Mouse (Mus musculus) myocyte (in vitro differentiated cells): Measurements from ENCODE around the gene Trmo. TPM values are rescaled to one million over a fixed set of nuclear protein-coding genes. Genes with fewer than 3 reads are reported as not detected.

Experiments used
- H3K27me3 ChIP-seq: one replicate; pipeline ENCODE4 v1.6.1; 2011; ENCODE audit not compliant: control insufficient read depth, insufficient read depth, insufficient read length
- H3K36me3 ChIP-seq: one replicate; pipeline ENCODE4 v1.6.1; 2011; ENCODE audit not compliant: control insufficient read depth, insufficient read depth
- H3K4me2 ChIP-seq: one replicate; pipeline ENCODE4 v1.6.1; 2011; ENCODE audit warnings: low read depth, control low read depth
- H3K4me3 ChIP-seq: one replicate; pipeline ENCODE4 v1.5.1; 2011; ENCODE audit warnings: mild to moderate bottlenecking, control low read depth, moderate library complexity
- H3K79me2 ChIP-seq: one replicate; pipeline ENCODE4 v1.6.1; 2011; ENCODE audit not compliant: control insufficient read depth, insufficient read depth
- H3ac ChIP-seq: one replicate; pipeline ENCODE4 v1.6.1; 2011; ENCODE audit not compliant: control insufficient read depth, insufficient read length
- CEBPB ChIP-seq: IDR thresholded peaks from 2 replicates; pipeline ENCODE4 v1.6.1; 2011; ENCODE audit warnings: mild to moderate bottlenecking, moderate library complexity; ENCODE audit not compliant: poor library complexity, insufficient read depth, severe bottlenecking
- E2F4 ChIP-seq: IDR thresholded peaks from one replicate; pipeline ENCODE4 v1.6.1; 2011; ENCODE audit warnings: mild to moderate bottlenecking, control low read depth, moderate library complexity; ENCODE audit not compliant: insufficient read depth
- MAX ChIP-seq: IDR thresholded peaks from one replicate; pipeline ENCODE4 v1.6.1; 2011; ENCODE audit warnings: low read depth, mild to moderate bottlenecking, control low read depth
- MYOD1 ChIP-seq, 3 experiments: IDR thresholded peaks; one replicate each; pipeline ENCODE4 v1.6.1; 2011; ENCODE audit warnings: control low read depth in 2 of 3, low read depth in 2 of 3, mild to moderate bottlenecking in 2 of 3, moderate library complexity in 1 of 3; ENCODE audit not compliant: insufficient read length in 2 of 3, control insufficient read depth in 1 of 3
- MYOG ChIP-seq, 3 experiments: IDR thresholded peaks; one replicate each; pipeline ENCODE4 v1.6.1; 2011; ENCODE audit warnings: control low read depth in 2 of 3, low read depth in 2 of 3, mild to moderate bottlenecking in 2 of 3; ENCODE audit not compliant: insufficient read length in 2 of 3, control insufficient read depth in 1 of 3, insufficient read depth in 1 of 3
- POLR2A ChIP-seq: IDR thresholded peaks from one replicate; pipeline ENCODE4 v1.6.1; 2011; ENCODE audit warnings: low read depth, mild to moderate bottlenecking, control low read depth, moderate library complexity; ENCODE audit not compliant: insufficient read length
- POLR2AphosphoS2 ChIP-seq: IDR thresholded peaks from one replicate; pipeline ENCODE4 v1.6.1; 2011; ENCODE audit warnings: low read depth, control low read depth; ENCODE audit not compliant: insufficient read length
- REST ChIP-seq: IDR thresholded peaks from one replicate; pipeline ENCODE4 v1.6.1; 2011; ENCODE audit warnings: mild to moderate bottlenecking, control low read depth, moderate library complexity; ENCODE audit not compliant: insufficient read depth, insufficient read length
- SRF ChIP-seq: IDR thresholded peaks from one replicate; pipeline ENCODE4 v1.6.1; 2011; ENCODE audit warnings: low read depth; ENCODE audit not compliant: control insufficient read depth, insufficient read length
- TCF12 ChIP-seq: IDR thresholded peaks from one replicate; pipeline ENCODE4 v1.6.1; 2011; ENCODE audit warnings: mild to moderate bottlenecking, control low read depth; ENCODE audit not compliant: poor library complexity, insufficient read depth, severe bottlenecking
- TCF3 ChIP-seq: IDR thresholded peaks from one replicate; pipeline ENCODE4 v1.6.1; 2011; ENCODE audit warnings: low read depth, control low read depth; ENCODE audit not compliant: insufficient read length
- USF1 ChIP-seq: IDR thresholded peaks from one replicate; pipeline ENCODE4 v1.6.1; 2011; ENCODE audit warnings: low read depth, mild to moderate bottlenecking, control low read depth, moderate library complexity
- polyA plus RNA-seq: library from polyadenylated mRNA; unstranded; fragments of >200 nt; fragmentation: generic; extraction: Trizol; gene quantifications from one replicate; pipeline ENCODE4 v1.2.1, GENCODE M21; 2012; ENCODE audit warnings: missing spikeins

Trmo gene
- polyA plus RNA-seq, 1 experiment, result 3.1 TPM

DNA sequence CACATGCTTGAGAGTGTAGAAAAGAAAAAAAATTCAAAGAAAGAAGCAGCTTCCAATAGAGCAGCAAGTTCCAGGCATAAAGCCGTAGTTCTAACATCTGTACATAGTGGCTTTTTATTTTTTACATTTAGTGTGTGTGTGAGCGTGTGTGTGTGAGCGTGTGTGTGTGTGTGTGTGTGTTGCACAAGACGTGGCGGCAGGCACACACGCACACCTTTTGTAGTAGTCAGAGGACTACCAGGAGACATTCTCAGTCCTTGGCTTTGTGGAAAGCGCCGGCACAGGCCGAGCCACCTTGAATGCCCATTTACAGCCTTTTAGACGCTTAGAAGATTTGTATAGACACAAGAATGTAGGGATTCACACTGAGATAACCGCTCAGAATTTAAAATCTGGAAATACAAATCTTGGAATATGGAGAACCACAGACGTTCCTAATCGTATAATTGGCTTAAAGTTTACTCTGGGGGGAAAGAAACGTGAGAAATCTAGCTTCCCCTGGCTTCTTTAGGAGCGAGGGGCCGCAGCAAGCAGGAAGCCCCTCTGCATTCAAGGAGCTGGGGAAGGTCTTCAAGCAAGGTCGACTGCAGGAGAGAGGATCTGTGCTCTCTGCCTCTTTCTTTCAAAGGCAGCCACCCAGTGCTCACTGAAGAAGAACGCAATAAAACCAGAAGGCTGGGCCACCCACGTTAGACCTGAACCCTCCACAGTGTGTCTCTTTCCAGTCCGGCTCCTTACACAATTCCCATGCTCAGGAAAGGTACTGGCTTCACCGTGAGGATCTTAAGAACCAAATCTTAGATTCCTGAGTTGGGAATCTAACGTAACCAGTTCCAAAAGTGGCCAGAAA, 47.2 kb downstream of the Trmo start:
- Histone ChIP-seq H3K36me3 (no peaks in the 10 kb centered on the region), H3K27me3 (peaks cover 25% of the 10 kb centered on the region), H3K4me2 (no peak overlapping the region), H3K79me2 (no peaks in the 10 kb centered on the region), H3ac (no peak overlapping the region), H3K4me3 (no peak overlapping the region)
- TF ChIP-seq MAX (no peak), REST (no peak), CEBPB (no peak), SRF (no peak), POLR2A (no peak), MYOG (IDR thresholded peaks at IDR 0.05; ENCODE audit: control insufficient read depth in 1 of 3, insufficient read depth in 1 of 3, insufficient read length in 2 of 3, low read depth in 2 of 3) (no peak), MYOD1 (IDR thresholded peaks at IDR 0.05; ENCODE audit: control insufficient read depth in 1 of 3, insufficient read length in 2 of 3, low read depth in 2 of 3) (no peak), TCF3 (no peak), TCF12 (no peak), E2F4 (no peak), POLR2AphosphoS2 (no peak), USF1 (no peak)

DNA sequence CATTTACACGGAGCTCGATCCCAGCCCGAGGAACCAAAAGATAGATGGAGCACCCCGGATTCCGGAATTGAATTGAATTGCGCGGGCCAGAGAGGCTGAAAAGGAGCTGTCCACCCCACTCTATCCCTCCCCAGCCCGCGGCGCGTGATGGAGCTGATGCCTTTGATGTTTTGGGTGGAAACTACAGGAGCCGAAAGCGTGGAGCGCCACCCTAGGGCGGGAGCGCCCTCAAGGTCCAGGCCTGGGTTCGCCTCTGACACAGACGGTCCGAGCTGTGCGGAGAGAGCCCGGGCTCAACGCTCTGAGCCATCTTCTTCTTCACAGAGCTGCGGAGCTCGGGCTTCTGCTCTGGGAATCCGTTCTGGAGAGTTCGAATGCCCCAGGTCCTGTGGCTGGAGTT, 49.7 kb downstream of the Trmo start:
- Histone ChIP-seq H3K27me3 (peaks cover 23% of the 10 kb centered on the region), H3K4me3 (no peak overlapping the region), H3K36me3 (no peaks in the 10 kb centered on the region), H3K4me2 (no peak overlapping the region), H3ac (no peak overlapping the region), H3K79me2 (no peaks in the 10 kb centered on the region)
- TF ChIP-seq E2F4 (no peak), CEBPB (no peak), POLR2AphosphoS2 (no peak), POLR2A (no peak), TCF12 (no peak), TCF3 (no peak)

DNA sequence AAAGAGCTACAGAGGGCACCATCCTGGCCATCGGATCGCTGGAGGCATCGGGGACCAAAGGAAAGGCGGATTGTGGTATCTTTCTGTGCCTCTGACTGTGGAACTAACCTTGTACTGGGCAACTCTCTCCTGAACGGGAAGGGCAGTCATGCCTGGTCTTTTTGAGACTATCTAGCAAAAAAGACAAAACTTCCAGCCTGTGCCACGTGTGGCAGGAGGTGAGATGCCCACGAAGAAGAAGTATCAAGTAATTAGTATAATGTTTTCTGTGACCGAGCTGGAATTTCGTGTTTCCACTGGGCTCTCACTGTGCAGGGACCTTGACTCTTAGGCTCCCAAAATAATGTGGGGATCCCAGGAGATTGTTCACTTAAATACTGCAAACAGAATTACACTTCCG, 50.2 kb downstream of the Trmo start:
- Histone ChIP-seq H3K36me3 (no peaks in the 10 kb centered on the region), H3K27me3 (peaks cover 23% of the 10 kb centered on the region), H3K79me2 (no peaks in the 10 kb centered on the region), H3ac (no peak overlapping the region), H3K4me2 (no peak overlapping the region), H3K4me3 (no peak overlapping the region)
- no peak for TF ChIP-seq SRF
- TF ChIP-seq MYOG (IDR thresholded peaks at IDR 0.05; ENCODE audit: control insufficient read depth in 1 of 3, insufficient read depth in 1 of 3, insufficient read length in 2 of 3, low read depth in 2 of 3), result no peak
- TF ChIP-seq USF1, result no peak
- no peak for TF ChIP-seq REST

DNA sequence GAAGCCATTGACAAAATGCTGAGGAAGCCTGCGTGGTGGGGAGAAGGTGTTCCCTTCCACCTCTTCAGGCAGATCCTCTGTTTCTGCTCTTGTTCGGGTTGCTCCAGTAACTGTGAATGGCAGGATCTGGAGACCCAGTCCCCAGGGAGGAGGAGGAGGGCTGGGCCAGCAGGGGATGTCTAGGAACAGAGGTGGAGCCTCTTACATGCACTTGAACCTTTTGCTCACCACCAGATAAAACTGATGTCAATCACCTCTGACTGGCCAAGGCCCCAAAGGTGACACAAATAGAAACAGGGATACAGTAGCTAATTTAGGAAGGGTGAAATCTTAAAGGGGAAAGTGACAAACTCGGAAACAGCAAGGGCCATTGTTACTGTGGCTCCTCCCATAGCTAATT, 51.2 kb downstream of the Trmo start:
- no peaks in the 10 kb centered on the region for H3K79me2 ChIP-seq
- no peak overlapping the region for H3K4me2 ChIP-seq
- H3K27me3 ChIP-seq, result peaks cover 21% of the 10 kb centered on the region
- H3ac ChIP-seq, result no peak overlapping the region
- no peak for TF ChIP-seq REST
- no peak for TF ChIP-seq USF1
- no peak for TF ChIP-seq CEBPB
- TF ChIP-seq MYOG (IDR thresholded peaks at IDR 0.05; ENCODE audit: control insufficient read depth in 1 of 3, insufficient read depth in 1 of 3, insufficient read length in 2 of 3, low read depth in 2 of 3), result no peak
- TF ChIP-seq E2F4, result no peak
- TF ChIP-seq TCF3, result no peak
- TF ChIP-seq POLR2A, result no peak
- no peaks in the 10 kb centered on the region for H3K36me3 ChIP-seq
- H3K4me3 ChIP-seq, result no peak overlapping the region

DNA sequence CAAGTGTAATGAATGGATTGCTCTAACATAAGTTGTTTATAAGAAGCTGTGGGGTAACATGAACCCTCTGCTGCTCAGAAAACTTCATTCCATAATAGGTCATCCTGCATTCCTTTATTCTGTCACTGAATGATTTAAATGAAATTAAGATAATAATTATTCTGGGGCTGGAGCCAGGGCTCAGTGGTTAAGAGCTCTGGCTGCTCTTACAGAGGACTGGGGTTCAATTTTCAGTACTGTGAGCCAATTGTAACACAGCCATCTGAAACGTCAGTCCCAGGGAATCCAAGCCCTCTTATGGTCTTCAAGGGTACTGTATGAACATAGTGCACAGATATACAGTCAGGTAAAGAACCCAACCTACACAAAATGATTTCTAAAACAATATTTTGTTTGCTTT, 53.4 kb downstream of the Trmo start:
- no peak overlapping the region for H3K4me2 ChIP-seq
- H3K4me3 ChIP-seq, result no peak overlapping the region
- no peaks in the 10 kb centered on the region for H3K36me3 ChIP-seq
- H3ac ChIP-seq, result no peak overlapping the region
- H3K27me3 ChIP-seq, result peaks cover 11% of the 10 kb centered on the region
- TF ChIP-seq MYOG (IDR thresholded peaks at IDR 0.05; ENCODE audit: control insufficient read depth in 1 of 3, insufficient read depth in 1 of 3, insufficient read length in 2 of 3, low read depth in 2 of 3) (no peak), TCF12 (no peak), CEBPB (no peak), REST (no peak), MAX (no peak), SRF (no peak), POLR2A (no peak), E2F4 (no peak), TCF3 (no peak), MYOD1 (IDR thresholded peaks at IDR 0.05; ENCODE audit: control insufficient read depth in 1 of 3, insufficient read length in 2 of 3, low read depth in 2 of 3) (no peak), POLR2AphosphoS2 (no peak), USF1 (no peak)
- no peaks in the 10 kb centered on the region for H3K79me2 ChIP-seq
